Mouse (Mus musculus): Measurements from ENCODE around the gene Smpdl3a. TPM values are rescaled to one million over a fixed set of nuclear protein-coding genes. Genes with fewer than 3 reads are reported as not detected.

Smpdl3a gene
- polyA plus RNA-seq, 1 experiment from 2014 or later, result 9.2 TPM

DNA sequence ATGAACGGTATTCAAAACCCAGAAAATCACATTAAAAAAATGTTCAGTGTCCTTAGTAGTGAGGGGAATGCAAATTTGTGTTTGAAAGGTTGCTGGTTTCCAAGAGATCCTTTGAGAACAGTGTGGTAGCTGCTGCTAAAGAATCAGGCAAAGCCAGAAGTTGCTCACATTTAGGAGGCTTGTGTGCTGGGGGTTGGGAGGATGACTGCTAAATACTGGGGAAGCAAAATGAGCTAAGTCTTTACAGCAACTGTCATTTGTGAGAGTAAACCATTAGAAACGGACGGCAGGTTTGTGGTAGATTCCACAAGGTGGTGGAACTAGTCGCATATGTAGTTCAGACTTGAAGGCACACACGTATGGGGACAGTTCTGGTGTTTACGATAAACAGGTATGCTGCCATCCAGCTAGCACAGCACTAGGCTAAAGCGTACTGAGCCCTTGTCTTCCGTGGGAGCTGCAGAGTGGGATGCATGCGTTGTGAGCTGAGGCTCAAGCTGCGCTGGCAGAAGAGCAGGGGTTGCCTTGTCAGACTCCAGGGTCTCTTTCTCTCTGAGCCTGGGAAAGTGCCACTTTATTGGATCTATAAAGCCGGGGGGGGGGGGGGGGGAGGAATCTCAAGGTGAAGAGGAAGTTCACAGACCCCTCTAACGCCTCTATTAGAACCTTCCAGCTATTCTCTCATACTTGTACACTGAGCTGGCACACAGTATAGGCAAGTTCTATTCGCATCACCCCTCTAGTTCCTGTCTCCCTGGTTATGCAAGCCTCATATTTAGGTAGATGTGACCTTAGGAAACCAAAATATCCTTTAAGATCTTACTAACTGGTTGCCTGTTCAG, 10.6 kb upstream of the Smpdl3a start:
- DNase-seq (ENCODE audit: low spot score) (peak; percentile 53), ATAC-seq (replicated peaks; ENCODE audit: low FRiP score) (peak; percentile 61)
- Histone ChIP-seq H3K36me3 (ENCODE audit: control insufficient read depth, insufficient read depth, low read length) (no peaks in the 10 kb centered on the region), H3K27me3 (ENCODE audit: control insufficient read depth, insufficient read depth, low read length) (no peaks in the 10 kb centered on the region), H3K9me3 (ENCODE audit: control insufficient read depth, low read length) (no peaks in the 10 kb centered on the region), H3K9ac (ENCODE audit: low read length) (peak overlapping the region; percentile 42), H3K4me1 (replicated peaks; ENCODE audit: control insufficient read depth, insufficient read depth, low read length) (peaks cover 5% of the 10 kb centered on the region), H3K4me3 (ENCODE audit: low read depth, low read length) (no peak overlapping the region), H3K4me2 (ENCODE audit: low read depth, low read length, severe bottlenecking) (peak overlapping the region; percentile 63), H3K27ac (ENCODE audit: low read depth, low read length) (peak overlapping the region; percentile 91)
- WGBS, result 22% methylated on average over 13 of the region's 13 CpGs

DNA sequence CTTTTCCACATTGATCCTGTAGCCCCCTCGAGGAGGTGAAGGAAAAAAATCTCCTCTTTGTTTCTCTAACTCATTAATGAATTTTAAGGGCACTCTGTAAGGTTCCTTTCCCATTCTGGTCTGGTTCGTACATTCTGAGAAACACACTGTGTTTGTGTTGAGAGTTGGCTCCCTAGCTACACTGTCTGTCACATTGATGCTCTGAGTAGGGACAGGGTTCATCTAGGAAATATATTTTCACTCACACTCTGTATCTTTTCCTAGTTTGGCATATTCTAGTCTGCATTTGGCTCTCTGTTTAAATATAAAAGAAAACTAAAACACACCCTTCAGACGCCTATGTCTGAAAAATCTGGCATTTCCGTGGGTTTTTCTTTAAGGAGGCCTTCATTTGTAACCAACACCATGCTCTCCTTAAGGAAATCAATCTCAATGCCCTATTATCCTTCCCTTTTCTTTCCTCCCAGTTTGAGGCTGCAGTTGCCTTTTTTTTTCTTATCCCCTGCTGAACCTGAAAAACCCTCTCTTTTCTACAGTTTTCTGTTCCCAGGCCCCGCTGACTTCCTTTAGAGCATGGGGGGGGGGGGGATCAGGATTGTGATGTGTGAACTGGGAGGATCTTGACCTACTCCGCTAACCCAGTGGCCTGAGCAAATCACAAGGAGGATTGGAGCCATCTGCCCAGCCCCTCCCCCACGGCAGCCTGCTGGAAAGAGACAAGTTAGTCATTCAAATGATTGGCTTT, 9.8 kb upstream of the Smpdl3a start:
- under 1% methylated on average over 7 of the region's 7 CpGs for WGBS
- Histone ChIP-seq H3K27me3 (ENCODE audit: control insufficient read depth, insufficient read depth, low read length) (no peaks in the 10 kb centered on the region), H3K9ac (ENCODE audit: low read length) (peak overlapping the region; percentile 68), H3K4me2 (ENCODE audit: low read depth, low read length, severe bottlenecking) (peak overlapping the region; percentile 63), H3K4me3 (ENCODE audit: low read depth, low read length) (peak overlapping the region; percentile 45), H3K27ac (ENCODE audit: low read depth, low read length) (peak overlapping the region; percentile 91), H3K9me3 (ENCODE audit: control insufficient read depth, low read length) (no peaks in the 10 kb centered on the region), H3K36me3 (ENCODE audit: control insufficient read depth, insufficient read depth, low read length) (no peaks in the 10 kb centered on the region), H3K4me1 (replicated peaks; ENCODE audit: control insufficient read depth, insufficient read depth, low read length) (peaks cover 5% of the 10 kb centered on the region)
- peak; percentile 91 for DNase-seq (ENCODE audit: low spot score)
- peak; percentile 92 for ATAC-seq (replicated peaks; ENCODE audit: low FRiP score)

GRCm38 (mm10) chr10:57784876-57785150, 9.3 kb upstream of the Smpdl3a start, which contains the start of gene Fabp7:
Fabp7 (plus strand) TSS chr10:57784881.
- peak within 1 kb of the TSS; percentile 68 for H3K9ac ChIP-seq (ENCODE audit: low read length)
- 5% methylated on average over 7 of the region's 7 CpGs for WGBS
- DNase-seq (ENCODE audit: low spot score) (no peak), ATAC-seq (replicated peaks; ENCODE audit: low FRiP score) (no peak)
- peaks cover 5% of the 10 kb centered on the region for H3K4me1 ChIP-seq (replicated peaks; ENCODE audit: control insufficient read depth, insufficient read depth, low read length)
- H3K9me3 ChIP-seq (ENCODE audit: control insufficient read depth, low read length), result no peaks in the 10 kb centered on the region
- H3K4me2 ChIP-seq (ENCODE audit: low read depth, low read length, severe bottlenecking), result peak within 1 kb of the TSS; percentile 63
- H3K27me3 ChIP-seq (ENCODE audit: control insufficient read depth, insufficient read depth, low read length), result no peaks in the 10 kb centered on the region
- peak within 1 kb of the TSS; percentile 45 for H3K4me3 ChIP-seq (ENCODE audit: low read depth, low read length)
- peak within 1 kb of the TSS; percentile 91 for H3K27ac ChIP-seq (ENCODE audit: low read depth, low read length)
- H3K36me3 ChIP-seq (ENCODE audit: control insufficient read depth, insufficient read depth, low read length), result no peaks in the 10 kb centered on the region

- 25% methylated on average over 2 of the region's 2 CpGs for WGBS
- ATAC-seq (replicated peaks; ENCODE audit: low FRiP score) (no peak), DNase-seq (ENCODE audit: low spot score) (no peak)
- peak overlapping the region; percentile 63 for H3K4me2 ChIP-seq (ENCODE audit: low read depth, low read length, severe bottlenecking)
- H3K9me3 ChIP-seq (ENCODE audit: control insufficient read depth, low read length), result no peaks in the 10 kb centered on the region
- H3K4me3 ChIP-seq (ENCODE audit: low read depth, low read length), result peak overlapping the region; percentile 45
- H3K27ac ChIP-seq (ENCODE audit: low read depth, low read length), result peak overlapping the region; percentile 91
- H3K27me3 ChIP-seq (ENCODE audit: control insufficient read depth, insufficient read depth, low read length), result no peaks in the 10 kb centered on the region
- peak overlapping the region; percentile 68 for H3K9ac ChIP-seq (ENCODE audit: low read length)
- no peaks in the 10 kb centered on the region for H3K36me3 ChIP-seq (ENCODE audit: control insufficient read depth, insufficient read depth, low read length)
- H3K4me1 ChIP-seq (replicated peaks; ENCODE audit: control insufficient read depth, insufficient read depth, low read length), result peaks cover 5% of the 10 kb centered on the region
Observed at GRCm38 (mm10) chr10:57785552-57785951, 8.6 kb upstream of the Smpdl3a start.

GRCm38 (mm10) chr10:57792957-57793356, 1.2 kb upstream of the Smpdl3a start:
- Histone ChIP-seq H3K9me3 (ENCODE audit: control insufficient read depth, low read length) (peaks cover 2% of the 10 kb centered on the region; the same call in 1 of the 2 replicates), H3K27me3 (ENCODE audit: control insufficient read depth, insufficient read depth, low read length) (no peaks in the 10 kb centered on the region), H3K9ac (ENCODE audit: low read length) (no peak overlapping the region), H3K36me3 (ENCODE audit: control insufficient read depth, insufficient read depth, low read length) (no peaks in the 10 kb centered on the region), H3K4me1 (replicated peaks; ENCODE audit: control insufficient read depth, insufficient read depth, low read length) (peaks cover 16% of the 10 kb centered on the region; the same call in 1 of the 2 replicates), H3K4me2 (ENCODE audit: low read depth, low read length, severe bottlenecking) (no peak overlapping the region), H3K4me3 (ENCODE audit: low read depth, low read length) (no peak overlapping the region), H3K27ac (ENCODE audit: low read depth, low read length) (no peak overlapping the region)
- 95% methylated on average over 1 of the region's 1 CpGs for WGBS
- ATAC-seq (replicated peaks; ENCODE audit: low FRiP score), result no peak
- DNase-seq (ENCODE audit: low spot score), result no peak

DNA sequence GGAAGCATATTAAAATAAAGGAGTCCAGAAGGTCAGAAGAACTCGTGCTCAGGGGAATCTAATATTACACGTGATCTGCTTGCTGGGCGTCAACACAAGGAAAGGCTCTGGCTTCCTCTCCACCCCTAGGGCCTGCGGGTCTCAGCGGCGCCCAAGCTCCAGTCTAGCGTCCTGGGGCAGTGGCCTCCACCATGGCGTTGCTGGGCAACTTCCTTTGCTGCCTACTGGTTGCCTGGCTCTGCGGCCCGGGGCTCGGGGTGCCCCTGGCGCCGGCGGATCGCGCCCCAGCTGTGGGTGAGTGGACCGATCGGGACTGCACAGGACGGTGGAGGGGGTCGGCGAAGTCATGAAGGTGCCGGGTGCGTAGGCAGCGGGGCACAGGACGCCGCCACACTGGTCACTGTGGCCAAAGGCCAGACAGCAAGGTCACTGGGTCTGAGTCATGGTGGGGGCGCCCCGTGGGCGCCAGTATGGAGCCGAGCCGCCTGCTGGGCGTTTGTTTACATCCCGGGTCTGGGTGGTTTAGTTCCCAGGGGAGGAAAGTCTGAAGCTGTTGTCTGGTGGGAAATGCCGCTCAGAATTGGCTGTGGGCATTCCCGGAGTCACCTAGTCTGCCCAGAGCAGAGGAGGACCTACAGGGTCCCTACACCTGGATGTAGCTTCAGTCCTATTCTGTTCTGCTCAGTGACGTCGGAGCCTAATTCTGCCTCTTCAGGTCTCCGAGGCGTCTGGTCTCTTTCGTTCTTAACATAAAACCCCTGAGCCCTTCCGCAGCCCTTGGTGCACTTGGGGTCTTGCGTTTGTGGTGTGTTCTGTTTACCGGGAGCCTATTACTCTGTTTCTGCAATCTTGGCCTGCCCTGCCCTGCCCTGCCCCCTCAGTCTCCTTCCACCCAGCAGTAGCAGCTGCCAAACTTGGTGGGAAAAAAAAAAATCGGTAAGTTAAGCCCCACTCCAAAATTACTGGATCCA, 641 bp downstream of the Smpdl3a start:
- Histone ChIP-seq H3K4me1 (replicated peaks; ENCODE audit: control insufficient read depth, insufficient read depth, low read length) (peaks cover 16% of the 10 kb centered on the region; the same call in 1 of the 2 replicates), H3K27me3 (ENCODE audit: control insufficient read depth, insufficient read depth, low read length) (no peaks in the 10 kb centered on the region), H3K4me2 (ENCODE audit: low read depth, low read length, severe bottlenecking) (peak overlapping the region; percentile 80), H3K4me3 (ENCODE audit: low read depth, low read length) (peak overlapping the region; percentile 37), H3K36me3 (ENCODE audit: control insufficient read depth, insufficient read depth, low read length) (no peaks in the 10 kb centered on the region), H3K9me3 (ENCODE audit: control insufficient read depth, low read length) (peaks cover 2% of the 10 kb centered on the region; the same call in 1 of the 2 replicates), H3K27ac (ENCODE audit: low read depth, low read length) (0 out of 2 replicates have a peak overlapping the region, but pooled peaks have one; percentile 37), H3K9ac (ENCODE audit: low read length) (peak overlapping the region; percentile 70)
- ATAC-seq (replicated peaks; ENCODE audit: low FRiP score), result peak; percentile 72
- DNase-seq (ENCODE audit: low spot score), result peak; percentile 64
- WGBS, result 2% methylated on average over 44 of the region's 44 CpGs

GRCm38 (mm10) chr10:57795542-57795941, 1.4 kb downstream of the Smpdl3a start:
- DNase-seq (ENCODE audit: low spot score), result no peak
- Histone ChIP-seq H3K36me3 (ENCODE audit: control insufficient read depth, insufficient read depth, low read length) (no peaks in the 10 kb centered on the region), H3K4me3 (ENCODE audit: low read depth, low read length) (no peak overlapping the region), H3K9ac (ENCODE audit: low read length) (peak overlapping the region; percentile 70; the same call in 1 of the 2 replicates), H3K9me3 (ENCODE audit: control insufficient read depth, low read length) (peaks cover 2% of the 10 kb centered on the region; the same call in 1 of the 2 replicates), H3K27me3 (ENCODE audit: control insufficient read depth, insufficient read depth, low read length) (no peaks in the 10 kb centered on the region), H3K4me2 (ENCODE audit: low read depth, low read length, severe bottlenecking) (no peak overlapping the region; the same call in 1 of the 2 replicates), H3K27ac (ENCODE audit: low read depth, low read length) (no peak overlapping the region), H3K4me1 (replicated peaks; ENCODE audit: control insufficient read depth, insufficient read depth, low read length) (peaks cover 16% of the 10 kb centered on the region; the same call in 1 of the 2 replicates)
- 39% methylated on average over 4 of the region's 4 CpGs for WGBS
- no peak; the same call in 1 of the 2 replicates for ATAC-seq (replicated peaks; ENCODE audit: low FRiP score)

DNA sequence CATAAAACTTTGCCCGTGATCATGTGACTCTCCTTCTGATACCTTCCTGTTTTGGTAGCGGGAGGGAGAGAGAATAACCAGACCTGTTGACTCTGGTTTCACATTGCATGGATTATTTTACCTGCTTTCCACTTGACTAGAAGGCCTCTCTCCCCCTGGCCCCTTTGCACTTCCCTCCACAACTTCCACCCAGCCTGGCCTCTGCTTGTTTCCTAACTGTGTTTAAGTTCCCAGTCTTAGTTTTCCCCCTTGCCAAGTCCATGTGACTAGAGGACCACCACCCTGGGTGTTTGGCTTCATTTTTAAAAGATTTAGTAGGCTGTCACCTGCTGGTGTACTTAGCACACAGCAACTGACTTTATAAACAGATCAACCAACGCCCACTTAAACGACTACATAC, 1.9 kb downstream of the Smpdl3a start:
- no peak overlapping the region for H3K4me2 ChIP-seq (ENCODE audit: low read depth, low read length, severe bottlenecking)
- peak; percentile 62 for ATAC-seq (replicated peaks; ENCODE audit: low FRiP score)
- H3K9ac ChIP-seq (ENCODE audit: low read length), result no peak overlapping the region
- DNase-seq (ENCODE audit: low spot score), result no peak
- H3K36me3 ChIP-seq (ENCODE audit: control insufficient read depth, insufficient read depth, low read length), result no peaks in the 10 kb centered on the region
- no peak overlapping the region for H3K27ac ChIP-seq (ENCODE audit: low read depth, low read length)
- WGBS, result 55% methylated on average over 4 of the region's 4 CpGs
- no peak overlapping the region for H3K4me3 ChIP-seq (ENCODE audit: low read depth, low read length)
- peaks cover 16% of the 10 kb centered on the region; the same call in 1 of the 2 replicates for H3K4me1 ChIP-seq (replicated peaks; ENCODE audit: control insufficient read depth, insufficient read depth, low read length)
- no peaks in the 10 kb centered on the region for H3K27me3 ChIP-seq (ENCODE audit: control insufficient read depth, insufficient read depth, low read length)
- H3K9me3 ChIP-seq (ENCODE audit: control insufficient read depth, low read length), result peaks cover 2% of the 10 kb centered on the region; the same call in 1 of the 2 replicates
